ENCODE assay signal across 9 mouse cellular contexts in genomic region chr10:77864762-77865143, GRCm38 (mm10). TPM values are rescaled to one million over a fixed set of nuclear protein-coding genes. Genes with fewer than 3 reads are reported as not detected.
DNase-seq lines count a peak whose midpoint lies in the region; ATAC-seq and TF ChIP-seq lines count a peak whose summit lies in the region.
"Had no signal": no experiment of that assay in that cellular context is flagged by ENCODE, and none has a peak within 500 bp of the region (broad histone marks: within the 10 kb centered on the region; RNA-seq: fewer than 3 reads in every experiment).

No protein-coding gene starts in this region.

- ATAC-seq in hindbrain, embryonic 11.5 days (ENCODE audit: low FRiP score): 0 out of 2 replicates have a peak, but pooled peaks have one; percentile 40
- 0 out of 2 replicates have a peak, but pooled peaks have one; percentile 5 for ATAC-seq in megakaryocyte, adult 5-6 weeks (ENCODE audit: poor library complexity, severe bottlenecking)

- H3K27me3 ChIP-seq in heart, embryonic 10.5 days (ENCODE audit: insufficient read depth, poor library complexity, severe bottlenecking): 0 out of 2 replicates have a peak, but pooled peaks cover 8% of the 10 kb centered on the region
- no peaks in the 10 kb centered on the region for H3K27me3 ChIP-seq in ES-Bruce4 (ENCODE audit: control insufficient read depth, insufficient read depth, low read length, poor library complexity, severe bottlenecking)
- no peaks in the 10 kb centered on the region for H3K27me3 ChIP-seq in hindbrain, embryonic 11.5 days (ENCODE audit: control insufficient read depth, insufficient read depth, low read length)

- 34% methylated on average over 11 of the region's 11 CpGs for WGBS in heart, embryonic 10.5 days
- WGBS in hindbrain, embryonic 11.5 days: 34% methylated on average over 11 of the region's 11 CpGs

- no peak for DNase-seq in heart, embryonic 10.5 days (ENCODE audit: low spot score)
- no peak for DNase-seq in heart, postnatal 14 days
- peak; percentile 2 for DNase-seq in hindbrain, embryonic 11.5 days (ENCODE audit: low spot score)
- DNase-seq in yolk sac, embryonic 10.5 days (ENCODE audit: low spot score): no peak
- DNase-seq in adrenal gland, postnatal 14 days: no peak
- DNase-seq in urinary bladder, postnatal 25 days (ENCODE audit: low spot score): no peak

- H3K4me1 ChIP-seq in heart, embryonic 10.5 days: peaks cover 6% of the 10 kb centered on the region; the same call in 1 of the 2 replicates
- no peaks in the 10 kb centered on the region for H3K4me1 ChIP-seq in ES-Bruce4 (ENCODE audit: control insufficient read depth, insufficient read depth, low read length)
- H3K4me1 ChIP-seq in hindbrain, embryonic 11.5 days (replicated peaks; ENCODE audit: control insufficient read depth, insufficient read depth, low read length): no peaks in the 10 kb centered on the region

- no peaks in the 10 kb centered on the region for H3K9me3 ChIP-seq in heart, embryonic 10.5 days
- no peaks in the 10 kb centered on the region for H3K9me3 ChIP-seq in ES-Bruce4 (replicated peaks; ENCODE audit: control insufficient read depth, insufficient read depth, low read length, poor library complexity, severe bottlenecking)
- no peaks in the 10 kb centered on the region for H3K9me3 ChIP-seq in hindbrain, embryonic 11.5 days (ENCODE audit: control insufficient read depth, low read length)

- no peak for TF ChIP-seq POLR2A in ES-Bruce4 (IDR thresholded peaks at IDR 0.05; ENCODE audit: insufficient read depth, low read length)

- H3K4me3 ChIP-seq in heart, embryonic 10.5 days: peak overlapping the region; percentile 42
- H3K4me3 ChIP-seq in ES-Bruce4 (ENCODE audit: low read depth, low read length): peak overlapping the region; percentile 69
- H3K4me3 ChIP-seq in hindbrain, embryonic 11.5 days (ENCODE audit: low read depth, low read length): peak overlapping the region; percentile 19; the same call in 1 of the 2 replicates

- H3K27ac ChIP-seq in heart, embryonic 10.5 days: no peak overlapping the region
- no peak overlapping the region for H3K27ac ChIP-seq in ES-Bruce4 (ENCODE audit: insufficient read depth, low read length)
- H3K27ac ChIP-seq in hindbrain, embryonic 11.5 days (ENCODE audit: low read depth, low read length): no peak overlapping the region

- no peak for TF ChIP-seq EP300 in ES-Bruce4 (IDR thresholded peaks at IDR 0.05; ENCODE audit: insufficient read depth, low read depth, low read length)

- peak overlapping the region; percentile 6 for H3K4me2 ChIP-seq in hindbrain, embryonic 11.5 days (replicated peaks; ENCODE audit: low read depth, low read length)

- no peaks in the 10 kb centered on the region for H3K36me3 ChIP-seq in heart, embryonic 10.5 days
- H3K36me3 ChIP-seq in ES-Bruce4 (ENCODE audit: control insufficient read depth, insufficient read depth, low read length, poor library complexity, severe bottlenecking): no peaks in the 10 kb centered on the region
- H3K36me3 ChIP-seq in hindbrain, embryonic 11.5 days (ENCODE audit: control insufficient read depth, insufficient read depth, low read length): no peaks in the 10 kb centered on the region

- intact Hi-C loops in heart, postnatal 14 days (cut with DNase I): no loop called here

- TF ChIP-seq CTCF in ES-Bruce4 (IDR thresholded peaks at IDR 0.05; ENCODE audit: low read depth, low read length): no peak

- peak overlapping the region; percentile 21; the same call in 1 of the 2 replicates for H3K9ac ChIP-seq in ES-Bruce4 (ENCODE audit: low read depth, poor library complexity, severe bottlenecking)
- no peak overlapping the region for H3K9ac ChIP-seq in hindbrain, embryonic 11.5 days (ENCODE audit: low read depth, low read length)

RNA-seq across cellular contexts. Expression of gene Gm3285, which starts 3.0 kb away (rescaled TPM):
- polyA plus RNA-seq in heart, embryonic 10.5 days (2016; fragmentation: Nextera tagmentation; extraction: Ambion mirVana): not detected in 2 replicates
- total RNA-seq in heart, postnatal 14 days (2021): not detected
- not detected in 2 replicates for polyA plus RNA-seq in ES-Bruce4 (2011; ENCODE audit: insufficient read depth, insufficient read length, low read depth, missing spikeins)
- not detected in 2 replicates for polyA plus RNA-seq in hindbrain, embryonic 11.5 days (2014; fragmentation: Nextera tagmentation; extraction: Ambion mirVana)
- not detected in 2 replicates for total RNA-seq in megakaryocyte, adult 5-6 weeks (2015)
- total RNA-seq in megakaryocyte, adult 5-6 weeks (2017): not detected in 2 replicates
- total RNA-seq in adrenal gland, postnatal 14 days (2021): not detected in 2 replicates
- total RNA-seq: layer of hippocampus, adult 8-10 months had no signal

RNA-seq across cellular contexts. Expression of gene Gm10318, which starts 12.1 kb away (rescaled TPM):
- polyA plus RNA-seq in heart, embryonic 10.5 days (2016; fragmentation: Nextera tagmentation; extraction: Ambion mirVana): not detected in 2 replicates
- not detected for total RNA-seq in heart, postnatal 14 days (2021)
- polyA plus RNA-seq in ES-Bruce4 (2011; ENCODE audit: insufficient read depth, insufficient read length, low read depth, missing spikeins): not detected in 2 replicates
- polyA plus RNA-seq in hindbrain, embryonic 11.5 days (2014; fragmentation: Nextera tagmentation; extraction: Ambion mirVana): not detected in 2 replicates
- total RNA-seq in megakaryocyte, adult 5-6 weeks (2015): not detected in 2 replicates
- not detected in 2 replicates for total RNA-seq in megakaryocyte, adult 5-6 weeks (2017)
- total RNA-seq in adrenal gland, postnatal 14 days (2021): not detected in 2 replicates
- total RNA-seq: layer of hippocampus, adult 8-10 months had no signal

RNA-seq across cellular contexts. Expression of gene Gm36176, which starts 18.1 kb away (rescaled TPM):
- polyA plus RNA-seq in heart, embryonic 10.5 days (2016; fragmentation: Nextera tagmentation; extraction: Ambion mirVana): not detected in 2 replicates
- total RNA-seq in heart, postnatal 14 days (2021): not detected
- polyA plus RNA-seq in ES-Bruce4 (2011; ENCODE audit: insufficient read depth, insufficient read length, low read depth, missing spikeins): not detected in 2 replicates
- polyA plus RNA-seq in hindbrain, embryonic 11.5 days (2014; fragmentation: Nextera tagmentation; extraction: Ambion mirVana): not detected in 2 replicates
- not detected in 2 replicates for total RNA-seq in megakaryocyte, adult 5-6 weeks (2015)
- not detected in 2 replicates for total RNA-seq in megakaryocyte, adult 5-6 weeks (2017)
- not detected in 2 replicates for total RNA-seq in adrenal gland, postnatal 14 days (2021)
- total RNA-seq: layer of hippocampus, adult 8-10 months had no signal

RNA-seq across cellular contexts. Expression of gene Krtap10-10, which starts 29.0 kb away (rescaled TPM):
- polyA plus RNA-seq in heart, embryonic 10.5 days (2016; fragmentation: Nextera tagmentation; extraction: Ambion mirVana): not detected in 2 replicates
- not detected for total RNA-seq in heart, postnatal 14 days (2021)
- polyA plus RNA-seq in ES-Bruce4 (2011; ENCODE audit: insufficient read depth, insufficient read length, low read depth, missing spikeins): not detected in 2 replicates
- polyA plus RNA-seq in hindbrain, embryonic 11.5 days (2014; fragmentation: Nextera tagmentation; extraction: Ambion mirVana): not detected in 2 replicates
- total RNA-seq in megakaryocyte, adult 5-6 weeks (2015): not detected in 2 replicates
- total RNA-seq in megakaryocyte, adult 5-6 weeks (2017): not detected in 2 replicates
- total RNA-seq in adrenal gland, postnatal 14 days (2021): not detected in 2 replicates
- total RNA-seq: layer of hippocampus, adult 8-10 months had no signal

RNA-seq across cellular contexts. Expression of gene Lrrc3, which starts 37.6 kb away (rescaled TPM):
- polyA plus RNA-seq in heart, embryonic 10.5 days (2016; fragmentation: Nextera tagmentation; extraction: Ambion mirVana): 2.7 and 4.9 TPM in 2 replicates
- under 1 TPM; 0.72 to 0.78 TPM for total RNA-seq in heart, postnatal 14 days (2021)
- polyA plus RNA-seq in ES-Bruce4 (2011; ENCODE audit: insufficient read depth, insufficient read length, low read depth, missing spikeins): 5.6 and 6.3 TPM in 2 replicates
- polyA plus RNA-seq in hindbrain, embryonic 11.5 days (2014; fragmentation: Nextera tagmentation; extraction: Ambion mirVana): 3.1 and 3.6 TPM in 2 replicates
- total RNA-seq in megakaryocyte, adult 5-6 weeks (2015): 0.07 TPM in 1 of 2 replicates, not detected in the other
- not detected in 2 replicates for total RNA-seq in megakaryocyte, adult 5-6 weeks (2017)
- 7.6 and 14.0 TPM in 2 replicates for total RNA-seq in adrenal gland, postnatal 14 days (2021)

Comparison
In these comparisons a context has a peak if more than half of its experiments do, and no peak if none do; other contexts are left out.
1. H3K4me3 ChIP-seq: peak in every context shown above with its lines; median percentile 69 in ES-Bruce4; 42 in heart, embryonic 10.5 days; 19 in hindbrain, embryonic 11.5 days.